Mouse (Mus musculus) embryo, embryonic 9.5 days (tissue): ENCODE data around the gene Col2a1.

ENCODE experiments used
- DNase-seq: peaks from one replicate; pipeline ENCODE4 v3.0.0-alpha.2; 2017; ENCODE audit errors: extremely low spot score

The Col2a1 gene

DNA sequence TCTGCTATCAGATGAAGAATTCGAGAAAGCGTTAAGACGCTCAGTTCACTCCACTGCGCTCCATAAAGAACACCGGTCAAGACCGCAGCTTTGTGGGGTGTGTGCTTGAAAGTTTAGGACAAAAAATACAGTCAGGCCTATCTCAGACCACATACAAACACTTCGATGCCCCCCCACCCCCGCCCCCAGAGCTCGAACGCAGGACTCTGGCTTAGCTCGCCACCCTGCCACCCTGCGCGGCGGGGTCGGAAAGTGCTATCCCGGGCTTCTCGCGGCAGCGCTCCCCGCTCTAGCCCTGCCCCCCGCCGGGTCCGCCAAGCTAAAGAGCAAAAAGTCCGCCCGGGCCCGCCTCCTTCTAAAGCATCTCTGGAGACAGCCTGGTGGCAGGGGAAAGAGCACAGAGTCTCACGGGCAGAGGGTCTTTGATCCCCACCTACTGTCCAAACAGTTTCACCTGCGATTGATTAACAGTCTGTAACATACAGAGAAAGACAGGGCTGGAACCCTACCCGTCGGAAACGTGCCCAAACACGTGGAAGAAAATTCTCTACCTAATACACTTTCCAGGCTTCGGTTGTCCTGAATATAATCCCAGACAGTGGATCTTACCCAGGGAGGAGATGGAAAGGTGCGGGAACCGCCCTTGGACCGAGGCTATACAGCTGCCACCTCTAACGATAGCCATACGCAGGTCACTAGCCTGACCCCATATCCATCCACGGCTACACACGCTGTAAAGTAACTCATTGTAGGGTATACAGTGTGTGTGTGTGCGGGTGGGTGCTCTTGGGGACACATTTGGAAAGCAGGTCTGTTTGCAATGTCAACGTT lies 1.3 kb downstream of the Col2a1 start:
- peak; percentile 75 for DNase-seq

DNA sequence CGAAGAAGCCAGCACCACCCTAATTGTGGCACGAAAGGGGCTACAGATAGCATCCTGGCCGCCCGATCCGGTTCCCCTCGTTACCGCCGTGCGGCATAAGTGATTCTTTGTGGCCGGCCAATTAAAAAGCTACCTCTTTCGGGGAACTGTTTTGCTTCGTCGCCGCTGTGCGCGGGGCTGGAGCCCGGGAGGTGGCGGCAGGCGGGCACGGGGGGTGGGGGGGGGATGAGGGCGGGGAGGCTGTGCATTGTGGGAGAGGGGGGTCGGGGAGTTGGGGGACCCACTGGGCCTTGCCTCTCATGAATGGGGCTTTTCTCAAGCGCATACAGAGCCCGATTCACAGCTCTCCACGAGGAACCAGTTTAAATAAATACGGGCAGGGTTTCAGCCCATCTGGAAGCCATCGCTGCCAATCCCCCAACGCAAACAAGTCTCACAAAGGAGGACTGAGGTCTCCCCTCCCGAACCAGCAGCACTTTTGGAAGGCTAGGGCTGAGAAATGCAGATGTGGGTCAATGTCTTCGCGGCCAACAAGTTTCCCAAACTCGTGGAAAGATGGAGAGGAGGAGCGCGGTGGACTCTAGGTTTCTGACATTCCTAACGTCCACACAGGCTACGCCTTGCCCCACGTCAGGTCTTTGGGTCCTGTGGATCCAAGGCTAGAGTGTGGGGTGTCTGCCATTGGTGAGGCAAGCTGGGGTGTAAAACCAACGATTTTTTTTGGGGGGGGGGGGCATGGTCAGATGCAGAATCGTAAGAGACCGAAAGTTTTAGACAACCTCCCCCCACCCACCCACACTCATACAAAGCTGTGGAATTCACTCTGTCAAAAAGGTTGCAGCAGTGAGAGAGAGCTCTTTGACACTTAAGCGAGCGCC lies 2.1 kb downstream of the Col2a1 start:
- peak; percentile 79 for DNase-seq

DNA sequence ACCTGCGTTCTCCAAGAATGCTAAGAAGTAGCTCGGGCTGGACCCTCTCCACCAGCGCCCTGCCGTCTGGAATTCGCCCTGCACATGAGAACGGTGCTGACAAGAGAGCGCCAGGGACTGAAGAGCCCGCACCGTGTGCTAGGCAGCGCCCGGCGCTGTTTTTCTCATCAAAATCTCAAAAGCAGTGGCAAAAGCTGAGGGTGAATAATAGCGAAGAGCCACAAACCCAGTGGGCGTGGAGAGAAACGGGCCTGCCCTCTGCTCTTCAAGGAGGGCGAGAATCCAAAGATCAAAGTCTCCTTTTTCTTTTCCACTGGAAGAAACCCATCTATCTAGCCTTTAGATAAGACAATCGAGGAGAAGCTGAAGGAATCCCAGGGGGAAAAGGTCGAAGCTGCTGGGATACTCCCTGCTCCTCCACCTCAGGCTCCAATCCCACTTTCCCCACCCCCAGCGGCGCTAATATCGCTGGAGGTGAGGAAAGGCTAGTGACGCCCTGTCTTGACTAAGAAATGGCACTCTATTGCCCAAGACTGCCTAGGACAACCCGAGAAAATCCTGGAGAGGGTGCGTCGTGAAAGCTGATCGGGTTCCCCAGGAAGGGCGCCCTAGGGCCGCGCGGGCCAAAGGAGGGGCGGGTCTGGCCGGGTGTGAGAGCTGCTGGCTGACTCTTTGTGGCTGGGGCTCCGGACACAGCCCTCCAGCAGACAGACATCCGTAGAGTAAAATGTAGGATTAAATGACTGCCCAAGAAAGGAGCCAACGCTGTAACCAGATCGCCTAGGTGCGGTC lies 3.0 kb downstream of the Col2a1 start:
- DNase-seq = peak; percentile 75

DNA sequence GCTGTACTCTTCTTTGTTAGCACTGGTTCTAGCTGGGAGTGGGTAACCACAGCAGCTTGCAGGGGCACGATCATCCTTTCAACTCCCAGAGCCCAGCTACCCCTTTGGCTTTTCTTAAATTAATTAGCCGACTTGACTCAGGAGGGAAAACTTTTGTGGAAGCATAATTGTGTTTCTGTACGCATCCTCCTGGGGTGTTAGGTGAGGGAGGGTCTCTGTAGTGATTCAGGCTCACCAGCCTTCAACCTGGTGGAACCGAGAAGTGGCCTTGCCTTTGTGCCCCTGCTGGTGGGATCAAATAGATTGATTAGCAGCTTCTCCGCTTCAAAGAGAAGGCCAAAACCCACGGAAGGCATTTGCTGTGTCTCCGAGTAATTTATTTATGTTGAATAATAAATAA lies 4.5 kb downstream of the Col2a1 start:
- peak; percentile 37 for DNase-seq

DNA sequence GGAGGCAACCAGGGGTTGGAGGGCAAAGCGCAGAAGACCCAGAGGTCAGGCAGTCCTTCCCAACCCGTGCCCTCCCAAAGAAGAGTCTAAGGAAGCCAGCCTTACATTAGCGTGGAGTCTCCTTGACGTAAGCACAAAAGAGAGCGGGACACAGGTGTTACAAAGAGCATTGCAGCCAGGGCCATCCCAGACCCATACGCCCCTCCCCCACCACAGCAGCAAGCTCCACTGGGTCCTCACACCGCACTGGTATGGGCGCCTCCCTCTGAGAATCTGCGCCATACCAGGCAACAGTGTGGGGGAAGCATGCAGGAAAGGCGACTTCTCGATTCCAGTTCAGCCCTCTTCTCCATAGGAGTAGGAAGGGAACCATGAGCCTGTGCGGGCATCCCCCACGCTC lies 4.9 kb downstream of the Col2a1 start:
- DNase-seq = no peak

DNA sequence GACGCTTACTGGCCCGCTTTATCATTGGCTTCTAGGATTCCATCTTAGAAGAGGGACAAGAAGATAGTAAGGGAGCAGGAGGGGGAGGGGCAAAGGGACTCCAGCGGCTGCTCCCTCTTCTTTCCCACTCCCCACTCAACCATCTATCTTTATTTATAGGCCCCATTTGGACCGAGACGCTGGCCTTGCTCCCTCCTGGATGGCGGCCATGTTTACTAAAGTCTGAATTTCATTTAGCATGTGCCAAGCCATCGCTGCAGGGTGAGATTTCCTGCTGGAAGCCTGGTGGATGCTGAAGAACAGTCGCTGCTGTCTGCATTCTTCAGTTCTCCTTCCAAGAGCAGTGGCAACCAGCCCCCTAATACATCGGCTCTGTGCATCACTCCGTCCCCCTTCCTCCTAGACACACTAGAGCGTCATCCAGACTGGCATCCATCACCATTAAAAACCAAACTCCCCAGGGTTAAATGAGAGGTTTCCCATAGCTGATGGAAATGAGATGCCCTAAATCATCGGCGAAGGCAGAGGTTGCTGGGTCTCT lies 7.7 kb downstream of the Col2a1 start:
- no peak for DNase-seq

DNA sequence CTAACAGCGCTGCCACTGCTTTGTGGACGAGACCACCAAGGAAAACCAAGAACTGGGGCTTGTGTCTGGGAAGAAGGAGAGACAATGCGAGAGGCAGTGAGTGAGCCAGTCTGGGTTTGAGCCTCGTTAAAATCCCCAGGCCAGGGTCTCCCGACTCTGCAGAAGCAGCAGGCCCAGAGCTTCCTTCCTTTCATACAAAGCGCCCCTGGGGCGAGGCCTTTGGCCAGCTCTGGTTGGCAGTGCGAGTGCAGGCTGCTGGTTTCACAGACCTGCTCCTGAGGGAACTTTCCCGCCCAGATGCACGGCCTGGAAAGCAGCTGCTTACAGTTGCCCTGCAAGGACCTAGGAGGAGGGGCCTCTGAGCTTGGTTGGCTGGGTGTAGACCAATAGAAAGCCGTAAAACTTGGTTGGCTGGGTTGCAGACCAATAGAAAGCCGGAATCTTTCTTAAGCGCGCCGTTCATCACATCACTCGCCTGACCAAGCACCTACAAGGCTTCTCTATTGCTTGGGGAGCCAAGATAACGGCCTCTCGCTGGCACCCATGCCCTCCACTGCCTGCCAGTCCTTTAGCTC lies 11.7 kb downstream of the Col2a1 start:
- DNase-seq = peak; percentile 88

DNA sequence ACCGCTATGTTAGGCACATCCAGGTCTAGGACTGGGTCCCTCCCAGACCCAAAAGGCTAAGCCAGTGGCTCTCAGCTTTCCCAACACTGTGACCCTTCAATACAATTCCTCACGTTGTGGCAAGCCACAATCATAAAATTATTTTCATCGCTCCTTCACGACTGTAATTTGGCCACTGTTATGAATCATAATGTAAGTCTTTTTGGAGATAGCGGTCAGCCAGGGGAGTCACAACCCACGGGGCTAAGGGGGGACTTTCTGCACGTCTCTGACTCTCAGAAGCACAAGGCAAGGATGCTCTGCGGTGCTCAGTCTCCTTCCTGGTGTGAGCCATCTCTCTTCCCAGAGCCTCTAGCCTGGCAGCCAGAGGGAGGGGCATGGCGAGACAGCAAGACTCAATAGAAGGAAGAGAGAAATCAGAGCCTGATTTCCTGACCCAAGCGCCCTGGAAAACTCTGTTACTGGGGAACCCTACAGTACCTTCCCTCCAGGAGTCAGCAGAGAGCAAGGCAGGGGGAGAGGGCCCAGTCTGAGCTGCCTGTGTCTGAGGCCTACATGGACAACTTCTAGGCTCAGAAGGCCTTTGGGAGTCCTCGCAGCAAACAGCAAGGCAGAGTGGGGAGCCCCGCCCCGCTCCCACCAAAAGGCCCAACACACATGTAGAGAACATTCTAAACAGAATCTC lies 12.3 kb downstream of the Col2a1 start:
- no peak for DNase-seq

DNA sequence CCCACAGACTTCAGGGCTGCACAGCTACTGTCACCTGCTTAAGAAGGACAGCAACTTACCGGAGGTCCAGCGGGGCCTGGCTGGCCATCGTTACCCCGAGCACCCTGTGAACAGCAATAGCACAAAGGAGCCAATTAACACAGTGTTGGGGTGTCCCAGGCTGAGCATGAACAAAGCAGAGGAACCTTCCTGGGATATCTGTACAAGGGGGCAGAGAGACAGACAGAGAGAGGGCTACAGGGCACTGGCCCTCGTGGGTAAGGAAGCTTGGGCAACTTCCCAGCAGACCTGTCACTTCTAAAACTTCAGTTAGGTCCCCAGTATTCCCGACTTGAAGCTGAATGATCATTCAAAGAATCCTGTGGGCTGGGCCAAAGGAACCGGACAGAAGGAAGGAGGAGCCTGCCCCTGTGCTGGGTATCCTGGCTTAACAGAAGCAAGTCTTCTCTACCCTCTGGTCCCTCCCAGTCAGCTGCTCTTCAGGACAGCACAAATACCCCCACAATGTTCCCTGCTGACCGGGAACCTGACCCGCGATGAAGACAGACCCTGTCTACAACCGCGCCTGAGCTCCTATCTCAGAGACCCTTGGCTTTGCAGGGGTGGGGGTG lies 13.1 kb downstream of the Col2a1 start:
- DNase-seq = peak; percentile 55

DNA sequence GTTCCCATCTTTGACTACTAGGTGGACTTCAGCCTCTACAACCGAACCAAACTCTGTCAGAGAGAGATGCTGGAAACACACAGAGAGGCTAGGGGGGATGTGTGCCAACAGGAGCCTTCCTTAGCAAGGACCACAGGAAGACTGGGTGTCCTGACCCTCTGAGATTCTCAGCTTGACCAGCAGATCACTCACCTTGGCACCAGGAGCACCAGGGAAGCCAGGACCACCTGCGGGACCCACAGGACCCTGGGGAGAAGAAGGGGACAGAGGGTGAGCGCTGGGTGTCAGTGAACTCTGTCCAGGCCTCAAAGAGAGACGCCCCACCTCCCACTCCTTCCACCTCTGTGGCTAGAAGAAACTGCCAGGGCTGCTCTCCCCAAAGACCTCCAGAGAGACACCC lies 13.8 kb downstream of the Col2a1 start:
- peak; percentile 53 for DNase-seq

DNA sequence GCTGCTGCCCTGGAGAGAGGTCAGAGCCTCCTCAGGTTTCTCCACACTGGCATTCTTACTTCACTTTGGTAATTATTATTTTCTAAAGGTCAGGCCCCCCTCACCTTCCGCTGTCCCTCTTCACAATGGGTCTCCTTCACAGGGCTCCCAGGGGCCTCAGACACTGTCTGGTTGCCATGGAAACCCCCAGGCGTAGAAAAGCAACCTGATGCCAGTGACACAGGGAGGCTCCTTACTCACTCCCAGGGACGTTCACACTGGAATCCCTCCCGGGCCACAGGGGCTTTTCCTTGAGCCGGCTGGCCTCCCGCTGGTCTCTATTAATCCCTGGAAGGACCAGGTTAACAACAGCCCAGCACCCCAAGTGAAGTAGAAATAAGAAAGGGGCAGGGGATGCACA lies 14.4 kb downstream of the Col2a1 start:
- peak; percentile 93 for DNase-seq

DNA sequence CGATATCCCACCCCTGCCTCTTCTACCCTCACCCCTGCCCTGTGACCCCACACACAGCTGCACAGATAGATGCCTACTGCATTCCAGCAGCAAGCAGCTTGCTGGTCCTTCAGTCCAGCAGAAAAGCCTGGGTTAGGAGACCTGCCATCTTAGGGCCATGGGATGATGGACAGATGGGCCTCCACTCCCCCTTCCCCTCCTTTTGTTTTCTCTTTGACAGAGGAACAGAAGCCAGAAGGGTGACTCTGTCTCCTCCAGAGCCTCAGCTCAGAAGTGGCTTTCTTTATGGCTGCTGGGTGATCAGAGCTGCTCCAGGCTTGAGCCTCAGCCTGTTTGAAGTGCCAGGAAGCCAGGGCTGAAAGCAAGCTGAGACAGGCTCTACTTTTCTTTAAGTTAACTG lies 15.0 kb downstream of the Col2a1 start:
- DNase-seq = peak; percentile 75

DNA sequence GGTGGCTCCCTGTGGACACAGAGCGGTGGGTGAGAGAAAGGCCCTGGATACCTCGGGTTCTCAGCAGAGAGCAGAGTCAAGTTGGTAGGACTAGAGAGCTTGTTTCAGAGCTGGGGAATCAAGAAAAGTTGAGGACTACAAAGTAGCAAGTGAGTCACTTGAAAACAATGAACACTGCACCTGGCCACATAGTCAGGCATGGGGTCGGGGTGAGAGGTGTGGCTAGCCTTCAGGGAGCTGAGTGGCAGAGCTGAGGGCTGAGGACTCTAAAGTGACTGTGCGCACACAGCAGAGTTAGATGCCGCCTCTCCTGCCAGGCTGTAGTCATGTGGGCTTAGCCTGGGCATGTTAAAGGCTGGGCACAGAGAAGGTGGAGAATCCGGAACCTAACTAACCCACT lies 22.9 kb downstream of the Col2a1 start:
- no peak for DNase-seq

DNA sequence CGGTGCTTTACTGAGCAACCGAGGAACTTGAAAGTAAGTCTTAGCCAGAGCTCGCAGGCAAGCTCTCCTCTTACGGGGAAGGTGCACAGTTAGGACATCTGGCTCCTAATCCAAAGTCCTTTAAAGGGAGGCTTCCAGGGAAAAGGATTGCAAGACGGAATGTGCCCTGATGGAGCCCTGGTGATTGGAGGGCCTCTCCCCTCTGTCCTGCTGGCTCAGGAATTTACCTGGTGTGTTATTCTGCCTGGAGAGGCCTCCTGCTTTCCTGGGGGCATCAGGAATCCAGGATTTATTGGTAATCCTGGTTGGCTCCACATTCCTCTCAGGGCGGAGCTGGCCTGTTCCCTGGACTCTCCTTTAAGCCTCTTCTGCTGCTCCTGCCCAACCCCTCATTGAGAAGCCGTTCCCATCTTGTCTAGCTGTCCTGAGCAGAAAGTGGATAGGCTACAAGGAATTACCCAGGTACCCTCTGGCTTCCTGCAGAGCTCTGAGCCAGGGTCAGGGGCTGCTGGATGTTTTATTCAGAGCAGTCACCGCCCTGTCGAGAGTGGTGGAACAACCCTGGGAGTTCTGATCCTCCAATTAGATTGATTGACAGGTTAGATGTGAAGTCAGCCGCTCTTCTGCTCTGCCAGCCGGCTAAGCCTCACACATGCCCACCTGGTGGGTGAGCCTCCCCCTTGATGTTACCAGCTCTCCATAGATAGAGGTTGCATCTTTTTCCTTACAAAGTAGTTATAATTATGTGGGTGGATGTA lies 31.1 kb downstream of the Col2a1 start:
- DNase-seq = no peak

DNA sequence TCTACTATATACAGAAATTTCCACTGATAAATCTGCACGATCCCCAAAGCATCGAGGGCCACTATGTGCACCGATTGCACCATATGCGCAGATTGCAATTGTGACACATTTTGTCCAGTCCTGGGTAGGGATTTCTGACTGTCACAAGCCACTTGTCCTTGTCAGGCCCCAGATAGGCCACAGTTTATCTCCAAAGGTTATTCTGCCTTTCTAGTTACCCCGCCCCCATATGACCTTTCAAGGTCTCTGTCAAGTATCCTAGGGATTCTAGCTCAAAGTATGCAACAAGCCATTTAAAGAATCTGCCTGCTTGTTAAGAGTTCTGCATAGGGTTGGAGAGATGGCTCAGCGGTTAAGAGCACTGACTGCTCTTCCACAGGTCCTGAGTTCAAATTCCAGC lies 31.9 kb downstream of the Col2a1 start:
- DNase-seq = no peak

DNA sequence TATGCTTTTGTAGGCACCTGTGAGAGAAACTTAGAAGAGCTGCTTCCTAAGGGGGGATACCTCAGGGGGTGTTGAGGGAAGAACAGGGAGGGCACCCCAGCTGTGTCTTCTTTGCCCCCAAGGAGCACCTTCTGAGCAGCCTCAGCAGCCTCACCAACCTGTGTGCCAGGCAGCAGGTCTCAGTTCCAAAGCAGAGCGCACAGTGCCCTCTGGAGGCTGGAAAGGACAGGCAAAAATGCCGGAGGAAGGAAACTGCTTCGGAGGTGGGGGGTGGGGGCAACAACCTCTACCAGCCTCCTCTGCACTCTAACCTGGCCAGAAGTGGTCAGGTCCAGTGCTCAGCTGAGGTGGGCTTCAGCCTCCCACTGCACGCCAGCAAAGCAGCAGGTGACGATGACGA lies 34.2 kb downstream of the Col2a1 start:
- DNase-seq = peak; percentile 47

DNA sequence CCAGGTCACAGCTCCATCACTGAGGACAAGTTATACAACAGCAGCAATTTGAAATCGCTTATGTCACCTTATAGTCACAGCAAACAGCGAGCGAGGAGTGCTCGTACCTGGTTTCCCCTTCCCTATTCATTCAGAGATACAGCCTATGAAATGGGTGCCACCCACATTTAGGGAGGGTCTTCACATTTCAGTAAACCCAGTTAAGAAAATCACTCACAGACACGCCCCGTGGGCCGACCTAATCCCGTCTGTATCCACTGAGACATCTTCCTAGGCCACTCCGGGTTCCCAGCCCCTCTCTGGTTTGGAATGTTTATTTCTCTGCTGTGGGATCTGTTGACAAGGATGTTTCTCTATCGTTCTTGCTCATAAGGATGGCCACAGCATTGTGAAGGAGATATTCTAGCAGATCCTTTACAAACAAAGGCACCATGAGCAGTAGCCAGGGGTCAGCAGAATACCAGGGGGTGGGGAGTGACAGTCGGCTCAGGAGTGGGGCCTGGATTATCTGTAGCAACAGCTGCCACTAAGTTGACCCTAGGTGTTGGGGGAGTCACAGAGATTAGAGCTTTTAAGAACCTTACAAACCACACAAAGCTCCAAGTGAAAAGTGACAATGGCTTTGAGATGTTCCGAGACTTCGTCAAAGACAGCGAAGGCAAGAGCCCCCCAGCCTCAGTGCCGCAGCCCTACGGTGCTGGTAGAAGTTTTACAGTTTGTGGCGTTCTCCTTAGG lies 39.0 kb downstream of the Col2a1 start:
- no peak for DNase-seq

DNA sequence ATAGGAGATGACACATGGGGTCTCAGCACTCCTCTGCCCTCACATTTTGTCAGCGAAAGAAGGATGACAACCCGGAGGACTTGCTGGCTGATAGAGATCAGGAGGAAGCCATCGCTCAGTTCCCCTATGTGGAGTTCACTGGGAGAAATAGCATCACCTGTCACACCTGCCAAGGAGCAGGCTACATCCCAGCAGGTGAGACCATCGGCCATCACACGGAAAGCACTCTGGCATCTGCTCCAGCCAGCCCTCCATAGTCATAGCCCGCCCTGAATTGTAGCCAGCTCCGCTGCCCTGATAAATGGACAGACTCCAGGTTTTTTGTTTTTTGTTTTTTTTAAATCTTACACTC lies 39.7 kb downstream of the Col2a1 start:
- no peak for DNase-seq
